Comparison of ENCODE assay signal across 14 mouse cellular contexts in the genomic region with DNA sequence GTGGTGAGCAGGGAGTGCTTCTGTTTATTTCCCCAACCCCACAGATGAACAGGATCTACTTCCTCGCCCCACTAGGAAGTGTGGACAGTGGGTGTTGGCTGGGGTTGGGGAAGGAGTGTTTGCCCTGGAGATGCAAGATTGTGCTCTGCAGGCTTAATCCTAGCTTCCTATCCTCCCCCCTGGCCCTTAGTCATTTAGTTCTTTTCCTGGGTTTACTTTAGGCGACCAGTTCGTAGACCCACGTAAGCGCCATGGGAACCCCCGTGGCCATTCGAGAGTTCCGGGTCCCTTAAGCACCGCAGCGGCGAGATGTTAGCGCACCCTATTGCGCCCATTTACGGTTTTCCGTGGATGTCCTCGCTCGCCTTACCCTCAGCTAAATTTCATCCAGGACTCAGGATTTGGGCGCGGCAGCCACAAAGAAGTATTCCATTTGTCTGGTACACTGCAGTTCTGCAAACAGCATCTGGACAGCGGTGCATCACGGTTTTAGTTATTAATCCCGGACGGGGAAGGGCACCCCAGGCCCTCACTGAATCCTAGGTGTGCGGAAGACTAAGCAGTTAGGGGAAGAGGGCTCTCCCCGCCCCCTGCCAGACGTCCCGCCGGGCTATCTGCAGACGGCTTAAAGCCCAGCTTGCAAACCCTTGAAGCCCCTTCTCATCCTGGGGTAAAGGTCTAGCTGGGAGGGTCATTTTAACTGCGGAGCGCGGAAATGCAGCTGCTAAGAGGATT. TPM values are rescaled to one million over a fixed set of nuclear protein-coding genes. Genes with fewer than 3 reads are reported as not detected.
DNase-seq lines count a peak whose midpoint lies in the region; ATAC-seq and TF ChIP-seq lines count a peak whose summit lies in the region.
"Had no signal": no experiment of that assay in that cellular context is flagged by ENCODE, and none has a peak within 500 bp of the region (broad histone marks: within the 10 kb centered on the region; RNA-seq: fewer than 3 reads in every experiment).

No protein-coding gene starts in this region.

- H3K27ac ChIP-seq in heart, postnatal 0 days (ENCODE audit: low read depth): no peak overlapping the region
- no peak overlapping the region for H3K27ac ChIP-seq in forebrain, embryonic 11.5 days (ENCODE audit: low read depth, low read length)
- H3K27ac ChIP-seq in limb, embryonic 15.5 days: no peak overlapping the region
- H3K27ac ChIP-seq in kidney, adult 2 months (ENCODE audit: insufficient read depth, low read depth, low read length): no peak overlapping the region
- H3K27ac ChIP-seq: neural tube, embryonic 13.5 days had no signal

- DNase-seq in heart, postnatal 0 days (ENCODE audit: low spot score): no peak
- no peak for DNase-seq in heart, adult 8-10 months (ENCODE audit: low spot score)
- peak; percentile 40 for DNase-seq in ZHBTc4 (ENCODE audit: low read depth, low spot score)
- peak; percentile 67 for DNase-seq in forebrain, embryonic 11.5 days (ENCODE audit: low spot score)
- DNase-seq in cerebellum, adult 9-10 months: no peak
- DNase-seq in kidney, adult 2 months: no peak
- DNase-seq: adrenal gland, adult 2 months; cerebellum, adult 8-10 months; lung, postnatal 14 days had no signal

- no peak for ATAC-seq in heart, postnatal 0 days (ENCODE audit: insufficient read depth, low read depth)
- ATAC-seq in forebrain, embryonic 11.5 days (replicated peaks; ENCODE audit: low FRiP score): 0 out of 2 replicates have a peak, but pooled peaks have one; percentile 13
- no peak for ATAC-seq in limb, embryonic 15.5 days (ENCODE audit: insufficient number of reproducible peaks, low FRiP score, low TSS enrichment, low read depth)
- no peak for ATAC-seq in cerebellum, adult (ENCODE audit: insufficient number of reproducible peaks, low FRiP score, low TSS enrichment)

- no peak overlapping the region for H3K9ac ChIP-seq in heart, postnatal 0 days (replicated peaks; ENCODE audit: low read depth, low read length)
- no peak overlapping the region for H3K9ac ChIP-seq in forebrain, embryonic 11.5 days (ENCODE audit: low read length)
- no peak overlapping the region for H3K9ac ChIP-seq in limb, embryonic 15.5 days
- H3K9ac ChIP-seq: neural tube, embryonic 13.5 days had no signal

- TF ChIP-seq EP300 in heart, postnatal 0 days (IDR thresholded peaks at IDR 0.05; ENCODE audit: low read depth): no peak

- no peak for TF ChIP-seq CTCF in heart, postnatal 0 days (IDR thresholded peaks at IDR 0.05; ENCODE audit: low read depth)
- TF ChIP-seq CTCF in kidney, adult 2 months (conservative IDR thresholded peaks at IDR 0.05; ENCODE audit: insufficient read depth, insufficient read length, low read depth, low read length): no peak

- peaks cover 18% of the 10 kb centered on the region; the same call in 1 of the 2 replicates for H3K4me1 ChIP-seq in heart, postnatal 0 days (ENCODE audit: control insufficient read depth, insufficient read depth)
- H3K4me1 ChIP-seq in forebrain, embryonic 11.5 days (replicated peaks; ENCODE audit: control insufficient read depth, insufficient read depth, low read length): peaks cover 15% of the 10 kb centered on the region
- H3K4me1 ChIP-seq in limb, embryonic 15.5 days: peaks cover 30% of the 10 kb centered on the region
- H3K4me1 ChIP-seq in kidney, adult 2 months (ENCODE audit: control insufficient read depth, insufficient read depth, low read length): peaks cover 4% of the 10 kb centered on the region; the same call in 1 of the 2 replicates

- peak overlapping the region; percentile 7; the same call in 1 of the 2 replicates for H3K4me3 ChIP-seq in heart, postnatal 0 days (ENCODE audit: low read depth, low read length)
- H3K4me3 ChIP-seq in forebrain, embryonic 11.5 days (ENCODE audit: low read depth, low read length): peak overlapping the region; percentile 8
- H3K4me3 ChIP-seq in limb, embryonic 15.5 days: peak overlapping the region; percentile 5; the same call in 1 of the 2 replicates
- H3K4me3 ChIP-seq in kidney, adult 2 months (ENCODE audit: insufficient read depth, low read depth, low read length): no peak overlapping the region
- H3K4me3 ChIP-seq: neural tube, embryonic 13.5 days had no signal

- 19% methylated on average over 32 of the region's 32 CpGs for WGBS in heart, postnatal 0 days
- under 1% methylated on average over 32 of the region's 32 CpGs for WGBS in forebrain, embryonic 11.5 days
- 2% methylated on average over 32 of the region's 32 CpGs for WGBS in limb, embryonic 15.5 days
- WGBS in kidney, adult 2 months: 16% methylated on average over 32 of the region's 32 CpGs

- TF ChIP-seq POLR2A in kidney, adult 2 months (IDR thresholded peaks at IDR 0.05; ENCODE audit: low read depth, low read length): no peak

- H3K9me3 ChIP-seq in heart, postnatal 0 days (replicated peaks; ENCODE audit: control insufficient read depth, low read length): no peaks in the 10 kb centered on the region
- H3K9me3 ChIP-seq in forebrain, embryonic 11.5 days (ENCODE audit: control insufficient read depth, low read length): no peaks in the 10 kb centered on the region
- H3K9me3 ChIP-seq in limb, embryonic 15.5 days: no peaks in the 10 kb centered on the region
- H3K9me3 ChIP-seq: G1E; neural tube, embryonic 13.5 days had no signal

- H3K27me3 ChIP-seq in heart, postnatal 0 days (ENCODE audit: control insufficient read depth, insufficient read depth, low read length): peaks cover 74% of the 10 kb centered on the region
- peaks cover 66% of the 10 kb centered on the region for H3K27me3 ChIP-seq in forebrain, embryonic 11.5 days (ENCODE audit: control insufficient read depth, insufficient read depth, low read length)
- peaks cover 88% of the 10 kb centered on the region for H3K27me3 ChIP-seq in limb, embryonic 15.5 days
- peaks cover 2% of the 10 kb centered on the region; the same call in 1 of the 2 replicates for H3K27me3 ChIP-seq in kidney, adult 2 months (replicated peaks; ENCODE audit: control insufficient read depth, insufficient read depth, low read length)

- H3K4me2 ChIP-seq in heart, postnatal 0 days (ENCODE audit: low read depth, low read length): no peak overlapping the region
- H3K4me2 ChIP-seq in forebrain, embryonic 11.5 days (ENCODE audit: low read depth, low read length, severe bottlenecking): peak overlapping the region; percentile 39; the same call in 1 of the 2 replicates
- H3K4me2 ChIP-seq in limb, embryonic 15.5 days: no peak overlapping the region
- H3K4me2 ChIP-seq: neural tube, embryonic 13.5 days had no signal

- H3K36me3 ChIP-seq in heart, postnatal 0 days (replicated peaks; ENCODE audit: control insufficient read depth, insufficient read depth, low read length): no peaks in the 10 kb centered on the region
- no peaks in the 10 kb centered on the region for H3K36me3 ChIP-seq in forebrain, embryonic 11.5 days (ENCODE audit: control insufficient read depth, insufficient read depth, low read length)
- no peaks in the 10 kb centered on the region for H3K36me3 ChIP-seq in limb, embryonic 15.5 days
- no peaks in the 10 kb centered on the region for H3K36me3 ChIP-seq in kidney, adult 2 months (ENCODE audit: control insufficient read depth, insufficient read depth, low read length)
- H3K36me3 ChIP-seq: G1E; neural tube, embryonic 13.5 days had no signal

RNA-seq across cellular contexts. Expression of a gene that starts 8.5 kb away (rescaled TPM):
- not detected in 2 replicates for total RNA-seq in heart, postnatal 0 days (2014; rRNA removed; ENCODE audit: low replicate concordance)
- not detected in 2 replicates for polyA plus RNA-seq in heart, postnatal 0 days (2015; fragmentation: Nextera tagmentation; extraction: Ambion mirVana)
- total RNA-seq in heart, adult 8-10 months (2022): under 1 TPM in 1 of 4 experiments, not detected in 3; 0.06 TPM
- 22.9 and 25.8 TPM in 2 replicates for polyA plus RNA-seq in forebrain, embryonic 11.5 days (2014; fragmentation: Nextera tagmentation; extraction: Ambion mirVana)
- polyA plus RNA-seq in limb, embryonic 15.5 days (2015; fragmentation: Nextera tagmentation; extraction: Ambion mirVana): 0.14 TPM in 1 of 2 replicates, not detected in the other
- 0.05 and 0.36 TPM in 2 replicates for polyA plus RNA-seq in kidney, adult 2 months (2012; rRNA removed)
- polyA plus RNA-seq: G1E; kidney, embryonic 14.5 days had no signal

RNA-seq across cellular contexts. Expression of a gene that starts 19.5 kb away (rescaled TPM):
- 56.4 and 57.6 TPM in 2 replicates for total RNA-seq in heart, postnatal 0 days (2014; rRNA removed; ENCODE audit: low replicate concordance)
- 40.9 and 45.3 TPM in 2 replicates for polyA plus RNA-seq in heart, postnatal 0 days (2015; fragmentation: Nextera tagmentation; extraction: Ambion mirVana)
- 100 to 1,000 TPM; 361 to 439 (median 426) TPM for total RNA-seq in heart, adult 8-10 months (2022)
- polyA plus RNA-seq in forebrain, embryonic 11.5 days (2014; fragmentation: Nextera tagmentation; extraction: Ambion mirVana): 60.8 and 66.8 TPM in 2 replicates
- 46.4 and 52.3 TPM in 2 replicates for polyA plus RNA-seq in limb, embryonic 15.5 days (2015; fragmentation: Nextera tagmentation; extraction: Ambion mirVana)
- 20.7 and 23.1 TPM in 2 replicates for polyA plus RNA-seq in kidney, adult 2 months (2012; rRNA removed)

Comparison
In these comparisons a context has a peak if more than half of its experiments do, and no peak if none do; other contexts are left out.
1. DNase-seq: peak in ZHBTc4 (single experiment) and forebrain, embryonic 11.5 days (single experiment); none in heart, postnatal 0 days (single experiment), heart, adult 8-10 months (single experiment), cerebellum, adult 9-10 months (single experiment) and kidney, adult 2 months (single experiment).
2. RNA of a gene that starts 8.5 kb away (polyA plus RNA-seq): 22.9 to 25.8 TPM in forebrain, embryonic 11.5 days; 0.05 to 0.36 TPM in kidney, adult 2 months, 0.14 TPM in limb, embryonic 15.5 days and not detected in heart, postnatal 0 days; every median in the first group is over 10 times any median in the second.